Mouse (Mus musculus) heart, postnatal 14 days (tissue): Measurements from ENCODE around the gene Gm2244. TPM values are rescaled to one million over a fixed set of nuclear protein-coding genes. Genes with fewer than 3 reads are reported as not detected.
A peak's percentile ranks its signal among the peaks of the same experiment; 100 is the strongest.
"Not testable (repeated sequence)": the region's sequence is repeated elsewhere in the genome, so short reads cannot be mapped to it uniquely, and the experiment has no call there.

ENCODE experiments used
- DNase-seq, 2 experiments: peaks; one replicate each; pipeline ENCODE4 v3.0.0; 2021 to 2022
- intact Hi-C: fragments of 180-260 bp; cut with DNase I; formaldehyde crosslinking; loops from one replicate; pipeline ENCODE4 v1.15.1; 2025
- long read RNA-seq, 2 experiments: library from polyadenylated mRNA; stranded (forward); transcript quantifications; one replicate each; pipeline ENCODE4 v2.0.0; 2021
- total RNA-seq, 2 experiments: library from RNA; stranded (reverse); gene quantifications; 2 replicates each; pipeline ENCODE4 v1.2.3; 2021

Gm2244 gene
- total RNA-seq = not detected
- long read RNA-seq, experiment 1 = 0 reads
- long read RNA-seq, experiment 2 = 0 reads

- DNase-seq, intact Hi-C loops: not testable (repeated sequence)
Observed at GRCm38 (mm10) chr14:19549863-19550262, at the start of gene Gm2244. TSS of gene Gm2244 (minus strand) at chr14:19549963.

GRCm38 (mm10) chr14:19584804-19585667, 35.3 kb upstream of the Gm2244 start, which contains the start of gene Gm2237:
TSS of gene Gm2237 (minus strand) at chr14:19585135.
- intact Hi-C loops = not testable (repeated sequence)
- peak; percentile 41 to 45 for DNase-seq

Other genes with a start within 250 kb of the Gm2244 start
- gene Gm21738, start 131.0 kb downstream of the Gm2244 start, total RNA-seq = not detected
- 1 to 10 TPM; 1.3 to 2.7 TPM for gene Gm2237, start 35.2 kb upstream of the Gm2244 start, total RNA-seq
- gene Gm5458, start 52.6 kb upstream of the Gm2244 start, total RNA-seq = not detected
- gene Nid2, start 201.3 kb upstream of the Gm2244 start, total RNA-seq = 10 to 100 TPM; 89.0 to 89.7 TPM